In the genomic region with DNA sequence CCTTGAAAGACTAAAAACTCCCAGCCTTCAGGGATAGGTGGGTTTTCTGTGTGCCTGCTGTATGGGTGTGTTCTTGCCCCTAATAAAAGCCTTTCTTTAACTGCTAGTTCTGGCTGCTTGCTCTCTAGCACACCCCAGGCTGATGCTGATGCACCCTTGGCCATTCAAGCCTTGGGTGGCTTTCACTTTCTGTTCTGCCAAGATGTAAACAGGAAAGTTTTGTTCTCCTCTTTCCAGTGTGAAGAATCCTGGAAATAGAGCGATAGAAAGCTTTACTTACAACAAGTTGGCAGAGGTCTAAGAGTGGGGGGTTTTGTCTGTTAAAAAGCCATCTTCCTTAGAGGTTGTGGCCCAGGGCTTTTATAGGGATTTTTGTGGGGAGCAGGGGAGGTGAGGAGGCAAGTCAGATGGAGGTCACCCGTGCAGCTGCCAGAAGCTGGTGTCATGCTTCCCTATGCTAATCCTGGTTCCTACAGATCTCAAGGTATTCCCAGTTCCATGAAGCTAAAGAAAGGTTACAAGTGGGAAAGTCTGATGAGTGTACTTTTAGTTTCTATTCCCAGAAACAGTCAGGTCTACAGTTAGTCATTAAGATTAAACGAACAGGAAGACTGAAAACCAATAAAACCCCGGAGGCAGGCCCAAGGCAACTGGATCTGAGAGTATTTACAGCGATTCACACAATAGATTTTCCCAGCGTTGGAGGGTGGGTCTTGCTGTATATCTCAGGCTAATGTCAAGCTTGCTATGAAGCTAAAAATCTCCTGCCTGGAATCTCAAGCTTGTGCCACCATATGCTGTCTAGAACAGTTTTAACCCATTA, we compare ENCODE assay signal across 9 mouse cellular contexts. TPM values are rescaled to one million over a fixed set of nuclear protein-coding genes. Genes with fewer than 3 reads are reported as not detected.
DNase-seq lines count a peak whose midpoint lies in the region; ATAC-seq and TF ChIP-seq lines count a peak whose summit lies in the region.
"Had no signal": no experiment of that assay in that cellular context is flagged by ENCODE, and none has a peak within 500 bp of the region (broad histone marks: within the 10 kb centered on the region; RNA-seq: fewer than 3 reads in every experiment).

No protein-coding gene starts in this region.

- no peaks in the 10 kb centered on the region for H3K36me3 ChIP-seq in intestine, embryonic 16.5 days (ENCODE audit: control insufficient read depth, insufficient read depth, low read length)
- H3K36me3 ChIP-seq in intestine, embryonic 15.5 days: no peaks in the 10 kb centered on the region
- no peaks in the 10 kb centered on the region for H3K36me3 ChIP-seq in thymus, adult 2 months (ENCODE audit: control insufficient read depth, insufficient read depth, low read length)
- no peaks in the 10 kb centered on the region for H3K36me3 ChIP-seq in neural tube, embryonic 15.5 days
- H3K36me3 ChIP-seq: heart, embryonic 13.5 days had no signal

- H3K27ac ChIP-seq in intestine, embryonic 16.5 days (ENCODE audit: low read length): no peak overlapping the region
- H3K27ac ChIP-seq in intestine, embryonic 15.5 days: no peak overlapping the region
- peak overlapping the region; percentile 80 for H3K27ac ChIP-seq in thymus, adult 2 months (ENCODE audit: control insufficient read depth, insufficient read depth, low read length)
- no peak overlapping the region for H3K27ac ChIP-seq in neural tube, embryonic 15.5 days (replicated peaks)
- H3K27ac ChIP-seq: heart, embryonic 13.5 days had no signal

- H3K9ac ChIP-seq in intestine, embryonic 16.5 days (ENCODE audit: low read depth, low read length): 0 out of 2 replicates have a peak overlapping the region, but pooled peaks have one; percentile 1
- no peak overlapping the region for H3K9ac ChIP-seq in intestine, embryonic 15.5 days
- H3K9ac ChIP-seq in neural tube, embryonic 15.5 days (replicated peaks): no peak overlapping the region
- H3K9ac ChIP-seq: heart, embryonic 13.5 days had no signal

- H3K4me2 ChIP-seq in intestine, embryonic 16.5 days (ENCODE audit: low read depth, low read length): no peak overlapping the region
- no peak overlapping the region for H3K4me2 ChIP-seq in intestine, embryonic 15.5 days (replicated peaks)
- H3K4me2 ChIP-seq in neural tube, embryonic 15.5 days: no peak overlapping the region
- H3K4me2 ChIP-seq: heart, embryonic 13.5 days had no signal

- peak; percentile 41; the same call in 1 of the 2 replicates for ATAC-seq in intestine, embryonic 16.5 days
- ATAC-seq in intestine, embryonic 15.5 days: no peak
- ATAC-seq in neural tube, embryonic 15.5 days (ENCODE audit: low FRiP score): no peak

- no peak for TF ChIP-seq CTCF in thymus, adult 2 months (IDR thresholded peaks at IDR 0.05; ENCODE audit: borderline replicate concordance, control insufficient read depth, extremely low read depth, insufficient read depth, low read length, poor library complexity)

- H3K9me3 ChIP-seq in intestine, embryonic 16.5 days (ENCODE audit: control insufficient read depth, low read length): no peaks in the 10 kb centered on the region
- no peaks in the 10 kb centered on the region for H3K9me3 ChIP-seq in intestine, embryonic 15.5 days
- no peaks in the 10 kb centered on the region for H3K9me3 ChIP-seq in neural tube, embryonic 15.5 days (replicated peaks)
- H3K9me3 ChIP-seq: heart, embryonic 13.5 days had no signal

- WGBS in intestine, embryonic 16.5 days: 59% methylated on average over 6 of the region's 6 CpGs
- 62% methylated on average over 6 of the region's 6 CpGs for WGBS in intestine, embryonic 15.5 days
- 3% methylated on average over 6 of the region's 6 CpGs for WGBS in thymus, adult 2 months
- WGBS in neural tube, embryonic 15.5 days: 67% methylated on average over 6 of the region's 6 CpGs

- H3K27me3 ChIP-seq in intestine, embryonic 16.5 days (replicated peaks; ENCODE audit: control insufficient read depth, insufficient read depth, low read length): no peaks in the 10 kb centered on the region
- no peaks in the 10 kb centered on the region for H3K27me3 ChIP-seq in intestine, embryonic 15.5 days (replicated peaks)
- no peaks in the 10 kb centered on the region for H3K27me3 ChIP-seq in thymus, adult 2 months (ENCODE audit: control insufficient read depth, insufficient read depth, low read length)
- H3K27me3 ChIP-seq in neural tube, embryonic 15.5 days (replicated peaks): no peaks in the 10 kb centered on the region
- H3K27me3 ChIP-seq: heart, embryonic 13.5 days had no signal

- TF ChIP-seq POLR2A in thymus, adult 2 months (IDR thresholded peaks at IDR 0.05; ENCODE audit: control insufficient read depth, extremely low read depth, insufficient read depth, low read length, poor library complexity): no peak

- no peak overlapping the region for H3K4me3 ChIP-seq in intestine, embryonic 16.5 days (ENCODE audit: low read length)
- H3K4me3 ChIP-seq in intestine, embryonic 15.5 days (replicated peaks): no peak overlapping the region
- peak overlapping the region; percentile 10; the same call in 1 of the 2 replicates for H3K4me3 ChIP-seq in thymus, adult 2 months (ENCODE audit: control insufficient read depth, insufficient read depth, low read length)
- no peak overlapping the region for H3K4me3 ChIP-seq in neural tube, embryonic 15.5 days (replicated peaks)
- H3K4me3 ChIP-seq: heart, embryonic 13.5 days had no signal

- no peaks in the 10 kb centered on the region for H3K4me1 ChIP-seq in intestine, embryonic 16.5 days (ENCODE audit: control insufficient read depth, insufficient read depth, low read length)
- H3K4me1 ChIP-seq in intestine, embryonic 15.5 days (replicated peaks): no peaks in the 10 kb centered on the region
- H3K4me1 ChIP-seq in thymus, adult 2 months (replicated peaks; ENCODE audit: control insufficient read depth, insufficient read depth, low read length): no peaks in the 10 kb centered on the region; the same call in 1 of the 2 replicates
- no peaks in the 10 kb centered on the region for H3K4me1 ChIP-seq in neural tube, embryonic 15.5 days

- DNase-seq in NIH3T3 (ENCODE audit: low read depth): peak; percentile 25
- peak; percentile 18 for DNase-seq in lung, postnatal 14 days
- DNase-seq in thymus, adult 2 months: peak; percentile 31
- no peak for DNase-seq in cerebellum, postnatal 4 days (ENCODE audit: low spot score in 2 of 2)
- no peak for DNase-seq in adrenal gland, adult 8-10 months

RNA-seq across cellular contexts. Expression of gene Parp9, which starts 19.3 kb away (rescaled TPM):
- 13.0 and 15.5 TPM in 2 replicates for polyA plus RNA-seq in intestine, embryonic 16.5 days (2015; fragmentation: Nextera tagmentation; extraction: Ambion mirVana)
- polyA plus RNA-seq in intestine, embryonic 15.5 days (2015; fragmentation: Nextera tagmentation; extraction: Ambion mirVana): 12.0 and 14.0 TPM in 2 replicates
- polyA plus RNA-seq in thymus, adult 2 months (2012; rRNA removed): 13.5 and 14.8 TPM in 2 replicates
- total RNA-seq in adrenal gland, adult 8-10 months (2022): 10 to 100 TPM; 13.3 to 19.8 (median 15.6) TPM
- 2.0 and 7.8 TPM in 2 replicates for polyA plus RNA-seq in neural tube, embryonic 15.5 days (2015; fragmentation: Nextera tagmentation; extraction: Ambion mirVana)

RNA-seq across cellular contexts. Expression of gene Dtx3l, which starts 20.0 kb away (rescaled TPM):
- 8.5 and 9.2 TPM in 2 replicates for polyA plus RNA-seq in intestine, embryonic 16.5 days (2015; fragmentation: Nextera tagmentation; extraction: Ambion mirVana)
- polyA plus RNA-seq in intestine, embryonic 15.5 days (2015; fragmentation: Nextera tagmentation; extraction: Ambion mirVana): 8.6 TPM in 2 replicates
- polyA plus RNA-seq in thymus, adult 2 months (2012; rRNA removed): 20.6 and 20.9 TPM in 2 replicates
- 10 to 100 TPM in 2 of 4 experiments, 1 to 10 TPM in 2; 8.2 to 14.3 (median 11.2) TPM for total RNA-seq in adrenal gland, adult 8-10 months (2022)
- 1.4 and 6.1 TPM in 2 replicates for polyA plus RNA-seq in neural tube, embryonic 15.5 days (2015; fragmentation: Nextera tagmentation; extraction: Ambion mirVana)

RNA-seq across cellular contexts. Expression of gene Parp14, which starts 47.6 kb away (rescaled TPM):
- 2.2 TPM in 2 replicates for polyA plus RNA-seq in intestine, embryonic 16.5 days (2015; fragmentation: Nextera tagmentation; extraction: Ambion mirVana)
- polyA plus RNA-seq in intestine, embryonic 15.5 days (2015; fragmentation: Nextera tagmentation; extraction: Ambion mirVana): 1.2 and 2.2 TPM in 2 replicates
- polyA plus RNA-seq in thymus, adult 2 months (2012; rRNA removed): 9.3 and 10.5 TPM in 2 replicates
- total RNA-seq in adrenal gland, adult 8-10 months (2022): 10 to 100 TPM; 11.7 to 16.3 (median 15.5) TPM
- 0.65 and 2.0 TPM in 2 replicates for polyA plus RNA-seq in neural tube, embryonic 15.5 days (2015; fragmentation: Nextera tagmentation; extraction: Ambion mirVana)

RNA-seq across cellular contexts. Expression of gene Kpna1, which starts 59.6 kb away (rescaled TPM):
- 31.6 and 33.3 TPM in 2 replicates for polyA plus RNA-seq in intestine, embryonic 16.5 days (2015; fragmentation: Nextera tagmentation; extraction: Ambion mirVana)
- 34.9 and 40.2 TPM in 2 replicates for polyA plus RNA-seq in intestine, embryonic 15.5 days (2015; fragmentation: Nextera tagmentation; extraction: Ambion mirVana)
- polyA plus RNA-seq in thymus, adult 2 months (2012; rRNA removed): 9.4 and 10.3 TPM in 2 replicates
- 10 to 100 TPM; 63.4 to 91.0 (median 68.9) TPM for total RNA-seq in adrenal gland, adult 8-10 months (2022)
- 61.3 and 65.6 TPM in 2 replicates for polyA plus RNA-seq in neural tube, embryonic 15.5 days (2015; fragmentation: Nextera tagmentation; extraction: Ambion mirVana)

Comparison
In these comparisons a context has a peak if more than half of its experiments do, and no peak if none do; other contexts are left out.
1. DNase-seq: peak in NIH3T3 (single experiment), lung, postnatal 14 days (single experiment) and thymus, adult 2 months (single experiment); none in cerebellum, postnatal 4 days (0 of 2) and adrenal gland, adult 8-10 months (single experiment).